Mouse (Mus musculus) lung, postnatal 0 days (tissue): ENCODE results near the gene Sec61b.

ENCODE experiments used
- CTCF ChIP-seq: IDR thresholded peaks from 2 replicates; pipeline ENCODE4 v1.5.1; 2016; ENCODE audit warnings: antibody characterized with exemption, mild to moderate bottlenecking
- EP300 ChIP-seq: IDR thresholded peaks from 2 replicates; pipeline ENCODE4 v1.6.1; 2016; ENCODE audit warnings: antibody characterized with exemption, mild to moderate bottlenecking, control low read depth

DNA sequence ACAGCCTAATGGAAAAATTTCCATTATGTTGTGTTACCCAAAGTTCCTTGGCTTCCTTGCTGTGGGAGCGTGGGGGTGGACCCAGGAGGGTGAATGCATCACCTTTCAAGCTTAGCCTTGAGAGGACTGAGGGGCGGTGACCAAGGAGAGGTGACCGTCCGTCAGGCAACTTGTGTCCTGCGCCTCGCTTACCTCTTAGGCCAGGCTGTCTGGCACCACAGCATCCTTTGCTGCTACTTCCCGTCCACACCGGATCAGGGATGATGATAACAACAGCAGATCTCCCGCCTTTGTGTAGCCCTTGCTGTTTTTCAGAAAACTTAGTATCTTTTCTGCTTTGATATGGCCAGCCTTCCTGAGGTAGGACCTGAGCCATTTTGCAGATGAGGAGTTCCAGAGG is 6.1 kb downstream of the Sec61b start:
- TF ChIP-seq EP300 = no peak
- TF ChIP-seq CTCF = no peak
